Mouse (Mus musculus) skeletal muscle tissue, adult 2 months (tissue): Measurements from ENCODE around the gene Spop.

ENCODE experiments used
- DNase-seq: peaks from one replicate; pipeline ENCODE4 v3.0.0-alpha.2; 2012; ENCODE audit warnings: low read depth, low spot score

Spop gene

GRCm38 (mm10) chr11:95413641-95414535, at the start of gene Spop:
TSS of gene Spop (plus strand) at chr11:95414080.
- DNase-seq, result peak; percentile 93

- DNase-seq, result no peak
Measured at GRCm38 (mm10) chr11:95364388-95364787, 49.5 kb upstream of the Spop start.

GRCm38 (mm10) chr11:95365596-95365995, 48.3 kb upstream of the Spop start:
- DNase-seq, result peak; percentile 98

- DNase-seq, result peak; percentile 56
Measured at GRCm38 (mm10) chr11:95366280-95366897, 47.5 kb upstream of the Spop start.

GRCm38 (mm10) chr11:95367011-95367735, 46.7 kb upstream of the Spop start:
- no peak for DNase-seq

- DNase-seq, result no peak
Measured at GRCm38 (mm10) chr11:95368231-95368823, 45.6 kb upstream of the Spop start.

- DNase-seq, result no peak
Measured at GRCm38 (mm10) chr11:95368871-95369270, 45.0 kb upstream of the Spop start.

- peak; percentile 92 for DNase-seq
Measured at GRCm38 (mm10) chr11:95369964-95370890, 43.7 kb upstream of the Spop start.

GRCm38 (mm10) chr11:95371182-95371581, 42.7 kb upstream of the Spop start:
- no peak for DNase-seq

- no peak for DNase-seq
Measured at GRCm38 (mm10) chr11:95378926-95379325, 35.0 kb upstream of the Spop start.

GRCm38 (mm10) chr11:95379552-95379951, 34.3 kb upstream of the Spop start:
- DNase-seq, result no peak

- DNase-seq, result no peak
Measured at GRCm38 (mm10) chr11:95380711-95381110, 33.2 kb upstream of the Spop start.

GRCm38 (mm10) chr11:95381146-95381545, 32.7 kb upstream of the Spop start:
- DNase-seq, result no peak

GRCm38 (mm10) chr11:95383331-95383986, 30.4 kb upstream of the Spop start:
- peak; percentile 72 for DNase-seq

GRCm38 (mm10) chr11:95384004-95384318, 29.9 kb upstream of the Spop start:
- no peak for DNase-seq

GRCm38 (mm10) chr11:95384319-95384972, 29.4 kb upstream of the Spop start, which contains the start of gene Slc35b1:
TSS of gene Slc35b1 (plus strand) at chr11:95384692.
- DNase-seq, result peak; percentile 99

- no peak for DNase-seq
Measured at GRCm38 (mm10) chr11:95384973-95385320, 28.9 kb upstream of the Spop start.

GRCm38 (mm10) chr11:95387354-95387753, 26.5 kb upstream of the Spop start:
- DNase-seq, result no peak

- no peak for DNase-seq
Measured at GRCm38 (mm10) chr11:95389006-95389405, 24.9 kb upstream of the Spop start.

- no peak for DNase-seq
Measured at GRCm38 (mm10) chr11:95390420-95390819, 23.5 kb upstream of the Spop start.
